Mouse (Mus musculus): Measurements from ENCODE around the gene Bhlha9. TPM values are rescaled to one million over a fixed set of nuclear protein-coding genes. Genes with fewer than 3 reads are reported as not detected.

The Bhlha9 gene
- polyA plus RNA-seq, 1 experiment = not detected

GRCm38 (mm10) chr11:76630487-76630886, 41.8 kb upstream of the Bhlha9 start:
- no peak overlapping the region for H3K4me3 ChIP-seq (ENCODE audit: low read depth, low read length)
- TF ChIP-seq POLR2A (IDR thresholded peaks at IDR 0.05; ENCODE audit: low read depth, low read length) = no peak
- H3K36me3 ChIP-seq (ENCODE audit: control insufficient read depth, insufficient read depth, low read length) = no peaks in the 10 kb centered on the region
- WGBS = 74% methylated on average over 5 of the region's 5 CpGs
- H3K27ac ChIP-seq (ENCODE audit: insufficient read depth, low read depth, low read length) = no peak overlapping the region
- H3K27me3 ChIP-seq (ENCODE audit: control insufficient read depth, insufficient read depth, low read length) = no peaks in the 10 kb centered on the region
- no peaks in the 10 kb centered on the region for H3K4me1 ChIP-seq (ENCODE audit: control insufficient read depth, insufficient read depth, insufficient read length, low read length)

- no peak overlapping the region for H3K27ac ChIP-seq (ENCODE audit: insufficient read depth, low read depth, low read length)
- no peaks in the 10 kb centered on the region for H3K4me1 ChIP-seq (ENCODE audit: control insufficient read depth, insufficient read depth, insufficient read length, low read length)
- WGBS = 69% methylated on average over 17 of the region's 17 CpGs
- no peaks in the 10 kb centered on the region for H3K27me3 ChIP-seq (ENCODE audit: control insufficient read depth, insufficient read depth, low read length)
- H3K36me3 ChIP-seq (ENCODE audit: control insufficient read depth, insufficient read depth, low read length) = no peaks in the 10 kb centered on the region
- no peak overlapping the region for H3K4me3 ChIP-seq (ENCODE audit: low read depth, low read length)
- TF ChIP-seq CTCF (IDR thresholded peaks at IDR 0.05; ENCODE audit: extremely low read depth, insufficient read length, insufficient replicate concordance, low read depth, low read length) (no peak), POLR2A (IDR thresholded peaks at IDR 0.05; ENCODE audit: low read depth, low read length) (no peak)
Observed at GRCm38 (mm10) chr11:76639269-76639985, 32.8 kb upstream of the Bhlha9 start.

- 74% methylated on average over 4 of the region's 4 CpGs for WGBS
- Histone ChIP-seq H3K27ac (ENCODE audit: insufficient read depth, low read depth, low read length) (no peak overlapping the region), H3K36me3 (ENCODE audit: control insufficient read depth, insufficient read depth, low read length) (no peaks in the 10 kb centered on the region), H3K4me3 (ENCODE audit: low read depth, low read length) (no peak overlapping the region), H3K4me1 (ENCODE audit: control insufficient read depth, insufficient read depth, insufficient read length, low read length) (no peaks in the 10 kb centered on the region), H3K27me3 (ENCODE audit: control insufficient read depth, insufficient read depth, low read length) (no peaks in the 10 kb centered on the region)
- TF ChIP-seq POLR2A (IDR thresholded peaks at IDR 0.05; ENCODE audit: low read depth, low read length) (no peak), CTCF (IDR thresholded peaks at IDR 0.05; ENCODE audit: extremely low read depth, insufficient read length, insufficient replicate concordance, low read depth, low read length) (no peak)
Observed at GRCm38 (mm10) chr11:76640231-76640630, 32.0 kb upstream of the Bhlha9 start.

- Histone ChIP-seq H3K4me3 (ENCODE audit: low read depth, low read length) (no peak overlapping the region), H3K27me3 (ENCODE audit: control insufficient read depth, insufficient read depth, low read length) (no peaks in the 10 kb centered on the region), H3K27ac (ENCODE audit: insufficient read depth, low read depth, low read length) (no peak overlapping the region), H3K36me3 (ENCODE audit: control insufficient read depth, insufficient read depth, low read length) (no peaks in the 10 kb centered on the region), H3K4me1 (ENCODE audit: control insufficient read depth, insufficient read depth, insufficient read length, low read length) (no peaks in the 10 kb centered on the region)
- WGBS = 87% methylated on average over 6 of the region's 6 CpGs
- TF ChIP-seq POLR2A (IDR thresholded peaks at IDR 0.05; ENCODE audit: low read depth, low read length) (no peak), CTCF (IDR thresholded peaks at IDR 0.05; ENCODE audit: extremely low read depth, insufficient read length, insufficient replicate concordance, low read depth, low read length) (no peak)
Observed at GRCm38 (mm10) chr11:76644257-76644656, 28.0 kb upstream of the Bhlha9 start.

GRCm38 (mm10) chr11:76645036-76645435, 27.2 kb upstream of the Bhlha9 start:
- H3K36me3 ChIP-seq (ENCODE audit: control insufficient read depth, insufficient read depth, low read length) = no peaks in the 10 kb centered on the region
- no peak overlapping the region for H3K4me3 ChIP-seq (ENCODE audit: low read depth, low read length)
- no peaks in the 10 kb centered on the region for H3K4me1 ChIP-seq (ENCODE audit: control insufficient read depth, insufficient read depth, insufficient read length, low read length)
- TF ChIP-seq POLR2A (IDR thresholded peaks at IDR 0.05; ENCODE audit: low read depth, low read length) (no peak), CTCF (IDR thresholded peaks at IDR 0.05; ENCODE audit: extremely low read depth, insufficient read length, insufficient replicate concordance, low read depth, low read length) (no peak)
- no peaks in the 10 kb centered on the region for H3K27me3 ChIP-seq (ENCODE audit: control insufficient read depth, insufficient read depth, low read length)
- no peak overlapping the region for H3K27ac ChIP-seq (ENCODE audit: insufficient read depth, low read depth, low read length)
- WGBS = 77% methylated on average over 9 of the region's 9 CpGs

GRCm38 (mm10) chr11:76645955-76646354, 26.3 kb upstream of the Bhlha9 start:
- TF ChIP-seq CTCF (IDR thresholded peaks at IDR 0.05; ENCODE audit: extremely low read depth, insufficient read length, insufficient replicate concordance, low read depth, low read length) (peak; percentile 95), POLR2A (IDR thresholded peaks at IDR 0.05; ENCODE audit: low read depth, low read length) (no peak)
- Histone ChIP-seq H3K4me1 (ENCODE audit: control insufficient read depth, insufficient read depth, insufficient read length, low read length) (no peaks in the 10 kb centered on the region), H3K27ac (ENCODE audit: insufficient read depth, low read depth, low read length) (no peak overlapping the region), H3K27me3 (ENCODE audit: control insufficient read depth, insufficient read depth, low read length) (no peaks in the 10 kb centered on the region), H3K36me3 (ENCODE audit: control insufficient read depth, insufficient read depth, low read length) (no peaks in the 10 kb centered on the region), H3K4me3 (ENCODE audit: low read depth, low read length) (0 out of 2 replicates have a peak overlapping the region, but pooled peaks have one; percentile 17)
- WGBS = 1% methylated on average over 19 of the region's 19 CpGs

GRCm38 (mm10) chr11:76647062-76647461, 25.2 kb upstream of the Bhlha9 start:
- H3K4me1 ChIP-seq (ENCODE audit: control insufficient read depth, insufficient read depth, insufficient read length, low read length) = no peaks in the 10 kb centered on the region
- no peak overlapping the region for H3K27ac ChIP-seq (ENCODE audit: insufficient read depth, low read depth, low read length)
- no peaks in the 10 kb centered on the region for H3K36me3 ChIP-seq (ENCODE audit: control insufficient read depth, insufficient read depth, low read length)
- WGBS = 17% methylated on average over 7 of the region's 7 CpGs
- H3K4me3 ChIP-seq (ENCODE audit: low read depth, low read length) = no peak overlapping the region
- H3K27me3 ChIP-seq (ENCODE audit: control insufficient read depth, insufficient read depth, low read length) = no peaks in the 10 kb centered on the region
- TF ChIP-seq POLR2A (IDR thresholded peaks at IDR 0.05; ENCODE audit: low read depth, low read length) (no peak), CTCF (IDR thresholded peaks at IDR 0.05; ENCODE audit: extremely low read depth, insufficient read length, insufficient replicate concordance, low read depth, low read length) (no peak)
